In genomic region chr14:34226566-34226965, GRCm38 (mm10) we compare ENCODE assay signal across 20 mouse cellular contexts. TPM values are rescaled to one million over a fixed set of nuclear protein-coding genes. Genes with fewer than 3 reads are reported as not detected.
DNase-seq lines count a peak whose midpoint lies in the region; ATAC-seq and TF ChIP-seq lines count a peak whose summit lies in the region.
"Had no signal": no experiment of that assay in that cellular context is flagged by ENCODE, and none has a peak within 500 bp of the region (broad histone marks: within the 10 kb centered on the region; RNA-seq: fewer than 3 reads in every experiment).

No protein-coding gene starts in this region.

- H3K27ac ChIP-seq in hindbrain, postnatal 0 days, result no peak overlapping the region
- no peak overlapping the region for H3K27ac ChIP-seq in hindbrain, embryonic 14.5 days
- no peak overlapping the region for H3K27ac ChIP-seq in lung, postnatal 0 days (ENCODE audit: low read length)
- H3K27ac ChIP-seq: heart, adult 2 months had no signal

- WGBS in hindbrain, postnatal 0 days, result 69% methylated on average over 4 of the region's 4 CpGs
- 83% methylated on average over 4 of the region's 4 CpGs for WGBS in hindbrain, embryonic 14.5 days
- 76% methylated on average over 4 of the region's 4 CpGs for WGBS in lung, postnatal 0 days

- TF ChIP-seq CTCF in hindbrain, postnatal 0 days (IDR thresholded peaks at IDR 0.05; ENCODE audit: low read depth), result no peak
- no peak for TF ChIP-seq CTCF in lung, postnatal 0 days (IDR thresholded peaks at IDR 0.05)

- no peaks in the 10 kb centered on the region for H3K27me3 ChIP-seq in hindbrain, postnatal 0 days (ENCODE audit: insufficient read depth, low read length)
- no peaks in the 10 kb centered on the region for H3K27me3 ChIP-seq in hindbrain, embryonic 14.5 days (ENCODE audit: control insufficient read depth, insufficient read depth, low read length)
- H3K27me3 ChIP-seq in lung, postnatal 0 days (replicated peaks; ENCODE audit: insufficient read depth, low read length), result no peaks in the 10 kb centered on the region

- H3K36me3 ChIP-seq in hindbrain, postnatal 0 days (ENCODE audit: insufficient read depth, low read length), result no peaks in the 10 kb centered on the region
- no peaks in the 10 kb centered on the region for H3K36me3 ChIP-seq in hindbrain, embryonic 14.5 days (replicated peaks; ENCODE audit: control insufficient read depth, insufficient read depth)
- no peaks in the 10 kb centered on the region for H3K36me3 ChIP-seq in lung, postnatal 0 days (ENCODE audit: insufficient read depth, low read length)

- no peak for ATAC-seq in cerebellum, adult (ENCODE audit: insufficient number of reproducible peaks, low FRiP score, low TSS enrichment)
- ATAC-seq in hindbrain, postnatal 0 days, result no peak
- no peak for ATAC-seq in hindbrain, embryonic 14.5 days (ENCODE audit: low FRiP score)
- no peak for ATAC-seq in lung, postnatal 0 days
- ATAC-seq: CD4-positive, CD25-positive, alpha-beta regulatory T cell, adult 4 months; hindbrain, embryonic 16.5 days had no signal

- DNase-seq in cerebellum, adult 9-11 months, result peak; percentile 16
- peak; percentile 35 for DNase-seq in hindbrain, postnatal 0 days (ENCODE audit: low spot score)
- no peak for DNase-seq in hindbrain, embryonic 14.5 days (ENCODE audit: low spot score)
- DNase-seq in layer of hippocampus, postnatal 14 days (ENCODE audit: low spot score in 2 of 2), result peak; percentile 29 to 32
- DNase-seq in layer of hippocampus, postnatal 25 days (ENCODE audit: extremely low spot score in 1 of 2, low spot score in 1 of 2), result no peak
- DNase-seq in Muller cell, postnatal 12 days (ENCODE audit: inconsistent ontology term), result peak; percentile 81
- DNase-seq in lung, postnatal 0 days (ENCODE audit: low spot score), result no peak
- DNase-seq: gastrocnemius, postnatal 10 days; heart, adult 2 months; heart, postnatal 4 days; kidney, adult 18-20 months; liver; lung, adult 18-20 months; retina, postnatal 1 day; right cerebral cortex, postnatal 4 days; thymus, adult 2 months had no signal

- H3K4me3 ChIP-seq in hindbrain, postnatal 0 days (ENCODE audit: low read length), result no peak overlapping the region
- no peak overlapping the region for H3K4me3 ChIP-seq in hindbrain, embryonic 14.5 days (replicated peaks; ENCODE audit: low read length)
- H3K4me3 ChIP-seq in lung, postnatal 0 days (ENCODE audit: low read depth, low read length), result no peak overlapping the region
- H3K4me3 ChIP-seq: heart, adult 2 months had no signal

- H3K4me2 ChIP-seq in hindbrain, postnatal 0 days (ENCODE audit: low read depth, low read length), result no peak overlapping the region
- no peak overlapping the region for H3K4me2 ChIP-seq in hindbrain, embryonic 14.5 days (replicated peaks)
- H3K4me2 ChIP-seq in lung, postnatal 0 days (replicated peaks; ENCODE audit: low read depth, low read length), result no peak overlapping the region

- no peak overlapping the region for H3K9ac ChIP-seq in hindbrain, postnatal 0 days (replicated peaks; ENCODE audit: low read length)
- H3K9ac ChIP-seq in hindbrain, embryonic 14.5 days, result no peak overlapping the region
- H3K9ac ChIP-seq in lung, postnatal 0 days (replicated peaks; ENCODE audit: low read depth), result no peak overlapping the region

- H3K9me3 ChIP-seq in hindbrain, postnatal 0 days (ENCODE audit: low read length), result no peaks in the 10 kb centered on the region
- no peaks in the 10 kb centered on the region for H3K9me3 ChIP-seq in hindbrain, embryonic 14.5 days (ENCODE audit: control insufficient read depth, low read length)
- H3K9me3 ChIP-seq in lung, postnatal 0 days (ENCODE audit: low read length), result no peaks in the 10 kb centered on the region

- H3K4me1 ChIP-seq in hindbrain, postnatal 0 days (ENCODE audit: insufficient read depth, low read length), result peaks cover 4% of the 10 kb centered on the region; the same call in 1 of the 2 replicates
- no peaks in the 10 kb centered on the region for H3K4me1 ChIP-seq in hindbrain, embryonic 14.5 days (replicated peaks; ENCODE audit: control insufficient read depth, insufficient read depth, low read length)
- H3K4me1 ChIP-seq in lung, postnatal 0 days (ENCODE audit: insufficient read depth, low read depth, low read length), result peaks cover 6% of the 10 kb centered on the region; the same call in 1 of the 2 replicates

- TF ChIP-seq EP300 in lung, postnatal 0 days (IDR thresholded peaks at IDR 0.05), result no peak

RNA-seq across cellular contexts. Expression of gene Syt15, which starts 7.2 kb away (rescaled TPM):
- total RNA-seq in hindbrain, postnatal 0 days (2014; rRNA removed), result 0.63 and 2.1 TPM in 2 replicates
- 0.83 and 1.1 TPM in 2 replicates for polyA plus RNA-seq in hindbrain, postnatal 0 days (2015; fragmentation: Nextera tagmentation; extraction: Ambion mirVana)
- polyA plus RNA-seq in hindbrain, embryonic 14.5 days (2014; fragmentation: Nextera tagmentation; extraction: Ambion mirVana), result 0.42 and 0.79 TPM in 2 replicates
- 1 to 10 TPM; 1.1 to 1.7 TPM for total RNA-seq in layer of hippocampus, postnatal 14 days (2021)
- 1 to 10 TPM in 1 of 2 experiments, under 1 TPM in 1; 0.49 to 1.5 TPM for total RNA-seq in layer of hippocampus, postnatal 25 days (2021)
- polyA plus RNA-seq in lung, postnatal 0 days (2015; fragmentation: Nextera tagmentation; extraction: Ambion mirVana), result 1.2 and 1.3 TPM in 2 replicates
- total RNA-seq: ES-E14 had no signal

RNA-seq across cellular contexts. Expression of gene Gprin2, which starts 25.1 kb away (rescaled TPM):
- 31.7 and 33.6 TPM in 2 replicates for total RNA-seq in hindbrain, postnatal 0 days (2014; rRNA removed)
- 4.3 and 8.1 TPM in 2 replicates for polyA plus RNA-seq in hindbrain, postnatal 0 days (2015; fragmentation: Nextera tagmentation; extraction: Ambion mirVana)
- 4.4 and 5.4 TPM in 2 replicates for polyA plus RNA-seq in hindbrain, embryonic 14.5 days (2014; fragmentation: Nextera tagmentation; extraction: Ambion mirVana)
- 1 to 10 TPM; 2.7 to 7.0 TPM for total RNA-seq in layer of hippocampus, postnatal 14 days (2021)
- total RNA-seq in layer of hippocampus, postnatal 25 days (2021), result 1 to 10 TPM; 1.6 to 2.8 TPM
- polyA plus RNA-seq in lung, postnatal 0 days (2015; fragmentation: Nextera tagmentation; extraction: Ambion mirVana), result 0.06 and 0.08 TPM in 2 replicates

Comparison
In these comparisons a context has a peak if more than half of its experiments do, and no peak if none do; other contexts are left out.
1. DNase-seq: peak in cerebellum, adult 9-11 months (single experiment), hindbrain, postnatal 0 days (single experiment), layer of hippocampus, postnatal 14 days (2 of 2) and Muller cell, postnatal 12 days (single experiment); none in hindbrain, embryonic 14.5 days (single experiment), layer of hippocampus, postnatal 25 days (0 of 2) and lung, postnatal 0 days (single experiment).